Mouse (Mus musculus): Measurements from ENCODE around the gene Foxl2. TPM values are rescaled to one million over a fixed set of nuclear protein-coding genes. Genes with fewer than 3 reads are reported as not detected.
A peak's percentile ranks its signal among the peaks of the same experiment; 100 is the strongest.

Gene Foxl2
- polyA plus RNA-seq, 1 experiment: 0.05 TPM

DNA sequence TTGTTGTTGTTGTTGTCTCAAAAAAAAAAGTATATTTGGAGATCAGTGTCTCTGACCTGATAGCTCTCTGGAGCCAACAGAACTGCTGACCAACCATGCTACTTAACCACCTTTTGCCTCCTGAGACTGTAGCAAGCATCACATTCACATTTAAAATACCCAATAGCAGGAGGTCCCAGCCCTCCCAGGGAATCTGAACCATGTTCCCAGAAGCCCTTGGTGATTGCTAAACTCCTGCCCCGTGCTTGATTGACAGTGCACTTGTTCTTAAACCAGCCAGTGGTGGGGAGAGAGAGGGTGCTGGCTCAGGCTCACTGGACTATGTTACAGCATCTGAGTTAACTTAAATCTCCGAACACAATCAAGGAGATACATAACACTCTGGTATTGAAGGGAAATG, 19.8 kb downstream of the Foxl2 start:
- Histone ChIP-seq H3K27ac (ENCODE audit: control insufficient read depth, insufficient read depth, low read length) (no peak overlapping the region), H3K4me3 (ENCODE audit: control insufficient read depth, insufficient read depth, low read length) (no peak overlapping the region), H3K4me1 (replicated peaks; ENCODE audit: control insufficient read depth, insufficient read depth, low read length) (peaks cover 4% of the 10 kb centered on the region; the same call in 1 of the 2 replicates), H3K27me3 (ENCODE audit: control insufficient read depth, insufficient read depth, low read length) (peaks cover 11% of the 10 kb centered on the region), H3K36me3 (ENCODE audit: control insufficient read depth, insufficient read depth, low read length) (no peaks in the 10 kb centered on the region)
- WGBS: 42% methylated on average over 2 of the region's 2 CpGs
- TF ChIP-seq POLR2A (IDR thresholded peaks at IDR 0.05; ENCODE audit: control insufficient read depth, extremely low read depth, insufficient read depth, low read length, poor library complexity): no peak
- TF ChIP-seq CTCF (IDR thresholded peaks at IDR 0.05; ENCODE audit: borderline replicate concordance, control insufficient read depth, extremely low read depth, insufficient read depth, low read length, poor library complexity): no peak
- DNase-seq: no peak

GRCm38 (mm10) chr9:98976081-98976480, 21.0 kb downstream of the Foxl2 start:
- 97% methylated on average over 1 of the region's 1 CpGs for WGBS
- DNase-seq: no peak
- TF ChIP-seq POLR2A (IDR thresholded peaks at IDR 0.05; ENCODE audit: control insufficient read depth, extremely low read depth, insufficient read depth, low read length, poor library complexity): no peak
- no peak for TF ChIP-seq CTCF (IDR thresholded peaks at IDR 0.05; ENCODE audit: borderline replicate concordance, control insufficient read depth, extremely low read depth, insufficient read depth, low read length, poor library complexity)
- Histone ChIP-seq H3K4me1 (replicated peaks; ENCODE audit: control insufficient read depth, insufficient read depth, low read length) (peaks cover 4% of the 10 kb centered on the region; the same call in 1 of the 2 replicates), H3K36me3 (ENCODE audit: control insufficient read depth, insufficient read depth, low read length) (no peaks in the 10 kb centered on the region), H3K4me3 (ENCODE audit: control insufficient read depth, insufficient read depth, low read length) (no peak overlapping the region), H3K27me3 (ENCODE audit: control insufficient read depth, insufficient read depth, low read length) (peaks cover 9% of the 10 kb centered on the region), H3K27ac (ENCODE audit: control insufficient read depth, insufficient read depth, low read length) (no peak overlapping the region)

- DNase-seq: no peak
- Histone ChIP-seq H3K4me1 (replicated peaks; ENCODE audit: control insufficient read depth, insufficient read depth, low read length) (peaks cover 4% of the 10 kb centered on the region; the same call in 1 of the 2 replicates), H3K4me3 (ENCODE audit: control insufficient read depth, insufficient read depth, low read length) (no peak overlapping the region), H3K27ac (ENCODE audit: control insufficient read depth, insufficient read depth, low read length) (no peak overlapping the region), H3K36me3 (ENCODE audit: control insufficient read depth, insufficient read depth, low read length) (no peaks in the 10 kb centered on the region), H3K27me3 (ENCODE audit: control insufficient read depth, insufficient read depth, low read length) (peaks cover 9% of the 10 kb centered on the region)
- no peak for TF ChIP-seq POLR2A (IDR thresholded peaks at IDR 0.05; ENCODE audit: control insufficient read depth, extremely low read depth, insufficient read depth, low read length, poor library complexity)
- WGBS: 42% methylated on average over 5 of the region's 5 CpGs
Observed at GRCm38 (mm10) chr9:98976520-98976919, 21.4 kb downstream of the Foxl2 start.

- 8% methylated on average over 29 of the region's 29 CpGs for WGBS
- H3K4me3 ChIP-seq (ENCODE audit: control insufficient read depth, insufficient read depth, low read length): no peak overlapping the region
- peaks cover 4% of the 10 kb centered on the region; the same call in 1 of the 2 replicates for H3K4me1 ChIP-seq (replicated peaks; ENCODE audit: control insufficient read depth, insufficient read depth, low read length)
- no peak overlapping the region for H3K27ac ChIP-seq (ENCODE audit: control insufficient read depth, insufficient read depth, low read length)
- peak; percentile 93 for DNase-seq
- H3K27me3 ChIP-seq (ENCODE audit: control insufficient read depth, insufficient read depth, low read length): peaks cover 4% of the 10 kb centered on the region
- TF ChIP-seq POLR2A (IDR thresholded peaks at IDR 0.05; ENCODE audit: control insufficient read depth, extremely low read depth, insufficient read depth, low read length, poor library complexity) (no peak), CTCF (IDR thresholded peaks at IDR 0.05; ENCODE audit: borderline replicate concordance, control insufficient read depth, extremely low read depth, insufficient read depth, low read length, poor library complexity) (peak; percentile 96)
- H3K36me3 ChIP-seq (ENCODE audit: control insufficient read depth, insufficient read depth, low read length): no peaks in the 10 kb centered on the region
Observed at GRCm38 (mm10) chr9:98979431-98980416, 24.6 kb downstream of the Foxl2 start.

GRCm38 (mm10) chr9:98985800-98986475, 30.9 kb downstream of the Foxl2 start, which contains the start of gene Faim:
Faim (plus strand) TSS chr9:98986373.
- Histone ChIP-seq H3K36me3 (ENCODE audit: control insufficient read depth, insufficient read depth, low read length) (no peaks in the 10 kb centered on the region), H3K4me1 (replicated peaks; ENCODE audit: control insufficient read depth, insufficient read depth, low read length) (peaks cover 3% of the 10 kb centered on the region; the same call in 1 of the 2 replicates), H3K27me3 (ENCODE audit: control insufficient read depth, insufficient read depth, low read length) (no peaks in the 10 kb centered on the region), H3K27ac (ENCODE audit: control insufficient read depth, insufficient read depth, low read length) (peak within 1 kb of the TSS; percentile 55; the same call in 1 of the 2 replicates), H3K4me3 (ENCODE audit: control insufficient read depth, insufficient read depth, low read length) (peak within 1 kb of the TSS; percentile 64)
- peak; percentile 100 for DNase-seq
- 2% methylated on average over 45 of the region's 45 CpGs for WGBS
- TF ChIP-seq POLR2A (IDR thresholded peaks at IDR 0.05; ENCODE audit: control insufficient read depth, extremely low read depth, insufficient read depth, low read length, poor library complexity): peak; percentile 86
- peak; percentile 59; the same call in 1 of the 2 replicates for TF ChIP-seq CTCF (IDR thresholded peaks at IDR 0.05; ENCODE audit: borderline replicate concordance, control insufficient read depth, extremely low read depth, insufficient read depth, low read length, poor library complexity)

GRCm38 (mm10) chr9:98986476-98987096, 31.5 kb downstream of the Foxl2 start:
- TF ChIP-seq CTCF (IDR thresholded peaks at IDR 0.05; ENCODE audit: borderline replicate concordance, control insufficient read depth, extremely low read depth, insufficient read depth, low read length, poor library complexity) (no peak), POLR2A (IDR thresholded peaks at IDR 0.05; ENCODE audit: control insufficient read depth, extremely low read depth, insufficient read depth, low read length, poor library complexity) (no peak)
- under 1% methylated on average over 50 of the region's 50 CpGs for WGBS
- DNase-seq: no peak
- Histone ChIP-seq H3K27ac (ENCODE audit: control insufficient read depth, insufficient read depth, low read length) (no peak overlapping the region), H3K4me1 (replicated peaks; ENCODE audit: control insufficient read depth, insufficient read depth, low read length) (peaks cover 3% of the 10 kb centered on the region; the same call in 1 of the 2 replicates), H3K4me3 (ENCODE audit: control insufficient read depth, insufficient read depth, low read length) (peak overlapping the region; percentile 64), H3K27me3 (ENCODE audit: control insufficient read depth, insufficient read depth, low read length) (no peaks in the 10 kb centered on the region), H3K36me3 (ENCODE audit: control insufficient read depth, insufficient read depth, low read length) (no peaks in the 10 kb centered on the region)

All from thymus, adult 2 months (tissue).